Comparison of ENCODE assay signal across 8 mouse cellular contexts in the genomic region with DNA sequence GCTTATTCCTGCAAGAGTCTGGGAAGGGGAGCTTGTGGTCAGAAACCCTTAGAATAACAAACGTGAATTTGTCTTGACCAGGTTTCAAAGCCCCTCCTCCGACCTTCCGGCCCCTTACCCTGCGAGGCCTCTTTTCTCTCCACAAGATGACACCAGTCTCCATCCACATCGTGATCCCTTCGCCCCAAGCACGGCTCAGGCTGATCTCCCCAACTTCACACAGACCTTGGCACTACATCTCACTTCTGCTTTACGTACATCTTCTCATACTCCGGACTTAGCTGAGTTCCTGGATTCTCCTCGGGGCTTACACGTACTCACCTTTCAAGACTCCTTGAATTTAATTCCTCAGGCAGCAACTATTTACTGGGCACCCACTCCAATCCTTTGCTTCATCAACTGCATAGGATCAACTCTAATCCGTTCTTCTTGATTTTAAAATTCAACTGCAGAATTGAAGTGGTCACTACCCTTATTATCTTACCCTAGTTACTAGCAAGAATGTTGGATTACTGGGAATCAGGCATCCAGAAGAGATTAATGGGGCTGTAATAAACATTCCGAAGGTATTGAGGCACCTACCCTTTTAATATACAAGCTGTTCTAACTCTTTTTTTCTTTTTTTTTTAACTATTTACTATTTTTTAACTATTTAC. TPM values are rescaled to one million over a fixed set of nuclear protein-coding genes. Genes with fewer than 3 reads are reported as not detected.
A peak's percentile ranks its signal among the peaks of the same experiment; 100 is the strongest.
DNase-seq lines count a peak whose midpoint lies in the region; ATAC-seq lines count a peak whose summit lies in the region.

No protein-coding gene starts in this region.

- H3K9me3 ChIP-seq in lung, embryonic 16.5 days (ENCODE audit: control insufficient read depth, low read length), result no peaks in the 10 kb centered on the region
- H3K9me3 ChIP-seq in limb, embryonic 15.5 days, result no peaks in the 10 kb centered on the region
- no peaks in the 10 kb centered on the region for H3K9me3 ChIP-seq in stomach, embryonic 14.5 days (ENCODE audit: control insufficient read depth, low read depth, low read length)

- peak overlapping the region; percentile 94 for H3K27ac ChIP-seq in lung, embryonic 16.5 days (ENCODE audit: low read length)
- H3K27ac ChIP-seq in limb, embryonic 15.5 days, result peak overlapping the region; percentile 92
- peak overlapping the region; percentile 80 for H3K27ac ChIP-seq in stomach, embryonic 14.5 days (ENCODE audit: low read length)

- peak overlapping the region; percentile 89 for H3K4me3 ChIP-seq in lung, embryonic 16.5 days (ENCODE audit: low read length)
- peak overlapping the region; percentile 89 for H3K4me3 ChIP-seq in limb, embryonic 15.5 days
- H3K4me3 ChIP-seq in stomach, embryonic 14.5 days (ENCODE audit: low read depth, low read length), result peak overlapping the region; percentile 76

- ATAC-seq in lung, embryonic 16.5 days (ENCODE audit: low read depth), result peak; percentile 7; the same call in 1 of the 2 replicates
- peak; percentile 16 for ATAC-seq in erythroblast, adult 5-6 weeks (replicated peaks; ENCODE audit: low FRiP score, poor library complexity, severe bottlenecking)
- peak; percentile 17; the same call in 1 of the 2 replicates for ATAC-seq in limb, embryonic 15.5 days (ENCODE audit: insufficient number of reproducible peaks, low FRiP score, low TSS enrichment, low read depth)
- ATAC-seq in stomach, embryonic 14.5 days (ENCODE audit: insufficient number of reproducible peaks, insufficient read depth, low FRiP score, low read depth), result peak; percentile 16; the same call in 1 of the 2 replicates

- H3K4me1 ChIP-seq in lung, embryonic 16.5 days (replicated peaks; ENCODE audit: control insufficient read depth, insufficient read depth, low read length), result peaks cover 34% of the 10 kb centered on the region
- H3K4me1 ChIP-seq in limb, embryonic 15.5 days, result peaks cover 30% of the 10 kb centered on the region
- H3K4me1 ChIP-seq in stomach, embryonic 14.5 days (ENCODE audit: control insufficient read depth, insufficient read depth, low read length), result peaks cover 21% of the 10 kb centered on the region

- peak overlapping the region; percentile 82 for H3K4me2 ChIP-seq in lung, embryonic 16.5 days (ENCODE audit: low read depth, low read length)
- peak overlapping the region; percentile 50 for H3K4me2 ChIP-seq in limb, embryonic 15.5 days
- H3K4me2 ChIP-seq in stomach, embryonic 14.5 days (replicated peaks; ENCODE audit: low read depth, low read length), result peak overlapping the region; percentile 78

- WGBS in lung, embryonic 16.5 days, result 6% methylated on average over 13 of the region's 13 CpGs
- 3% methylated on average over 13 of the region's 13 CpGs for WGBS in limb, embryonic 15.5 days
- WGBS in stomach, embryonic 14.5 days, result 8% methylated on average over 13 of the region's 13 CpGs

- H3K9ac ChIP-seq in lung, embryonic 16.5 days (ENCODE audit: low read length), result peak overlapping the region; percentile 91
- peak overlapping the region; percentile 71 for H3K9ac ChIP-seq in limb, embryonic 15.5 days
- peak overlapping the region; percentile 75 for H3K9ac ChIP-seq in stomach, embryonic 14.5 days (replicated peaks; ENCODE audit: low read depth, low read length)

- peaks cover 11% of the 10 kb centered on the region for H3K36me3 ChIP-seq in lung, embryonic 16.5 days (ENCODE audit: control insufficient read depth, insufficient read depth, low read length)
- peaks cover 20% of the 10 kb centered on the region for H3K36me3 ChIP-seq in limb, embryonic 15.5 days
- peaks cover 21% of the 10 kb centered on the region for H3K36me3 ChIP-seq in stomach, embryonic 14.5 days (ENCODE audit: control insufficient read depth, insufficient read depth, low read length)

- no peaks in the 10 kb centered on the region for H3K27me3 ChIP-seq in lung, embryonic 16.5 days (ENCODE audit: control insufficient read depth, insufficient read depth, low read depth, low read length)
- H3K27me3 ChIP-seq in limb, embryonic 15.5 days, result no peaks in the 10 kb centered on the region
- no peaks in the 10 kb centered on the region for H3K27me3 ChIP-seq in stomach, embryonic 14.5 days (ENCODE audit: control insufficient read depth, insufficient read depth, low read length)

- no peak for DNase-seq in lung, postnatal 36 days
- no peak for DNase-seq in left cerebral cortex, adult 11 months (ENCODE audit: low spot score)
- DNase-seq in right cerebral cortex, postnatal 36 days (ENCODE audit: low spot score in 2 of 2), result no peak
- no peak for DNase-seq in urinary bladder, postnatal 14 days (ENCODE audit: low spot score)

RNA-seq across cellular contexts. Expression of a gene that starts 9.0 kb away (rescaled TPM):
- 77.0 and 78.8 TPM in 2 replicates for polyA plus RNA-seq in lung, embryonic 16.5 days (2015; fragmentation: Nextera tagmentation; extraction: Ambion mirVana)
- total RNA-seq in erythroblast, adult 5-6 weeks (2015; ENCODE audit: low replicate concordance), result 150 and 218 TPM in 2 replicates
- 337 and 409 TPM in 2 replicates for total RNA-seq in erythroblast, adult 5-6 weeks (2017; ENCODE audit: low replicate concordance)
- polyA plus RNA-seq in limb, embryonic 15.5 days (2015; fragmentation: Nextera tagmentation; extraction: Ambion mirVana), result 118 and 148 TPM in 2 replicates
- polyA plus RNA-seq in stomach, embryonic 14.5 days (2014; fragmentation: Nextera tagmentation; extraction: Ambion mirVana), result 80.8 and 91.1 TPM in 2 replicates

RNA-seq across cellular contexts. Expression of a gene that starts 21.5 kb away (rescaled TPM):
- 75.5 and 78.9 TPM in 2 replicates for polyA plus RNA-seq in lung, embryonic 16.5 days (2015; fragmentation: Nextera tagmentation; extraction: Ambion mirVana)
- 7.9 and 61.9 TPM in 2 replicates for total RNA-seq in erythroblast, adult 5-6 weeks (2015; ENCODE audit: low replicate concordance)
- 15.3 and 18.3 TPM in 2 replicates for total RNA-seq in erythroblast, adult 5-6 weeks (2017; ENCODE audit: low replicate concordance)
- polyA plus RNA-seq in limb, embryonic 15.5 days (2015; fragmentation: Nextera tagmentation; extraction: Ambion mirVana), result 93.8 and 96.0 TPM in 2 replicates
- 79.4 and 85.6 TPM in 2 replicates for polyA plus RNA-seq in stomach, embryonic 14.5 days (2014; fragmentation: Nextera tagmentation; extraction: Ambion mirVana)

RNA-seq across cellular contexts. Expression of a gene that starts 26.4 kb away (rescaled TPM):
- polyA plus RNA-seq in lung, embryonic 16.5 days (2015; fragmentation: Nextera tagmentation; extraction: Ambion mirVana), result 0.83 and 2.7 TPM in 2 replicates
- total RNA-seq in erythroblast, adult 5-6 weeks (2015; ENCODE audit: low replicate concordance), result not detected in 2 replicates
- not detected in 2 replicates for total RNA-seq in erythroblast, adult 5-6 weeks (2017; ENCODE audit: low replicate concordance)
- polyA plus RNA-seq in limb, embryonic 15.5 days (2015; fragmentation: Nextera tagmentation; extraction: Ambion mirVana), result 1.7 and 2.3 TPM in 2 replicates
- 1.0 and 1.9 TPM in 2 replicates for polyA plus RNA-seq in stomach, embryonic 14.5 days (2014; fragmentation: Nextera tagmentation; extraction: Ambion mirVana)

RNA-seq across cellular contexts. Expression of a gene that starts 27.1 kb away (rescaled TPM):
- 162 and 174 TPM in 2 replicates for polyA plus RNA-seq in lung, embryonic 16.5 days (2015; fragmentation: Nextera tagmentation; extraction: Ambion mirVana)
- total RNA-seq in erythroblast, adult 5-6 weeks (2015; ENCODE audit: low replicate concordance), result 105 and 119 TPM in 2 replicates
- total RNA-seq in erythroblast, adult 5-6 weeks (2017; ENCODE audit: low replicate concordance), result 161 and 226 TPM in 2 replicates
- 185 and 189 TPM in 2 replicates for polyA plus RNA-seq in limb, embryonic 15.5 days (2015; fragmentation: Nextera tagmentation; extraction: Ambion mirVana)
- 141 and 143 TPM in 2 replicates for polyA plus RNA-seq in stomach, embryonic 14.5 days (2014; fragmentation: Nextera tagmentation; extraction: Ambion mirVana)

RNA-seq across cellular contexts. Expression of a gene that starts 42.7 kb away (rescaled TPM):
- 186 and 190 TPM in 2 replicates for polyA plus RNA-seq in lung, embryonic 16.5 days (2015; fragmentation: Nextera tagmentation; extraction: Ambion mirVana)
- 135 and 146 TPM in 2 replicates for total RNA-seq in erythroblast, adult 5-6 weeks (2015; ENCODE audit: low replicate concordance)
- 35.0 and 81.7 TPM in 2 replicates for total RNA-seq in erythroblast, adult 5-6 weeks (2017; ENCODE audit: low replicate concordance)
- polyA plus RNA-seq in limb, embryonic 15.5 days (2015; fragmentation: Nextera tagmentation; extraction: Ambion mirVana), result 171 and 188 TPM in 2 replicates
- 168 and 178 TPM in 2 replicates for polyA plus RNA-seq in stomach, embryonic 14.5 days (2014; fragmentation: Nextera tagmentation; extraction: Ambion mirVana)
